Mouse (Mus musculus) cerebellum, adult 9-10 months (tissue): ENCODE measurements around the gene Wdr82.

Experiments used
- DNase-seq: peaks from one replicate; pipeline ENCODE4 v3.0.0; 2022

The Wdr82 gene

GRCm38 (mm10) chr9:106227790-106228429, 57.2 kb downstream of the Wdr82 start:
- no peak for DNase-seq

- DNase-seq: no peak
Measured at GRCm38 (mm10) chr9:106230051-106230733, 59.5 kb downstream of the Wdr82 start.

GRCm38 (mm10) chr9:106230734-106231106, 60.0 kb downstream of the Wdr82 start:
- DNase-seq: no peak

- DNase-seq: no peak
Measured at GRCm38 (mm10) chr9:106231220-106231619, 60.5 kb downstream of the Wdr82 start.

- DNase-seq: no peak
Measured at GRCm38 (mm10) chr9:106231816-106232215, 61.1 kb downstream of the Wdr82 start.

GRCm38 (mm10) chr9:106232956-106233355, 62.2 kb downstream of the Wdr82 start:
- no peak for DNase-seq

- no peak for DNase-seq
Measured at GRCm38 (mm10) chr9:106233953-106234352, 63.2 kb downstream of the Wdr82 start.

GRCm38 (mm10) chr9:106235194-106235830, 64.6 kb downstream of the Wdr82 start:
- DNase-seq: no peak

GRCm38 (mm10) chr9:106236156-106236817, 65.6 kb downstream of the Wdr82 start:
- no peak for DNase-seq

- no peak for DNase-seq
Measured at GRCm38 (mm10) chr9:106236818-106237211, 66.1 kb downstream of the Wdr82 start.

GRCm38 (mm10) chr9:106237401-106237800, 66.7 kb downstream of the Wdr82 start:
- DNase-seq: no peak

- no peak for DNase-seq
Measured at GRCm38 (mm10) chr9:106237878-106238277, 67.2 kb downstream of the Wdr82 start.
